Mouse (Mus musculus): ENCODE measurements around the gene Slc9a2.

The Slc9a2 gene

GRCm38 (mm10) chr1:40789666-40790233 is 109.4 kb downstream of the Slc9a2 start:
- peak; percentile 22 for DNase-seq

DNA sequence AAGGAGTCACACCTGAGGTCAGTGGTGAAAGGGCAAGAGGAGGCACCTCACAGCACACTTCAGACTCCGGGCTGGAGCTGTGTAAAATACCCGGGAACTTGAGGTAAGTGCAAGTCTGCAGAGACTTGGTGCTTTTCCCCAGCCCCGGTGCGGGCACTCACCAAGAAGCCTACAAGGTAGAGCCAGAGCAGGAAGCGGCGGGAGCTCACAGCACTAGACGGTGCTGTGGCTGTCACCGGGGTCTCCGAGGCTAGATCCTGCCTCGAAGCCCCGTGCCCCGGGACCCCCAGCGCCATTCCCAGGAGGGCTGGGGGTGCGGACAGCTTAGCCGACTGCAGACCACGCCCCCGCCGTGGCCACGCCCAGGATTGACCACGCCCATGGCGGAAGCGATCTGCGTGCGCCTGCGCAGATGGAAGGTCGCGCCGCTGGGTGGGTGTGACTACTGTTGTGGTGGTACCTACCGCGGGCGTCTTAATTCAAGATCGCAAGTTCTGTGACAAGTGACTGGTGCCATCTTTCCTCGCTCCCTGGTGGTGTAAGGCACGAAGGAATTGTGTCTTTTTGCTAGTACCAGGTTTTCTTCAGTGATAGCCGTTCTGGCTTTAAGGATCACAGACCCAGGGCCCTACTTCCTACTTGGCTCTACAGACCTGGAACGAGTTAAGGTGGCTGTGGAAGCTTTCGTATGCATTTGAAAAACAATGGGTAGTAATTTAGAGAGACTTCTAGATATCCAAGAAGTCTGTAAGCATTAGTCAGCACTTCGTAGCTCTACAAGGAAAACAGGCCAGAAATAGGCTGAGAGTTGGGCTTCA is 110.2 kb downstream of the Slc9a2 start, which contains the start of gene Mfsd9:
Gene Mfsd9 (minus strand): TSS at position 364 of the 818 bp plus-strand sequence.
- peak; percentile 90 for DNase-seq

GRCm38 (mm10) chr1:40795508-40795907 is 115.1 kb downstream of the Slc9a2 start:
- DNase-seq = no peak

GRCm38 (mm10) chr1:40797348-40797747 is 117.0 kb downstream of the Slc9a2 start:
- peak; percentile 77 for DNase-seq

GRCm38 (mm10) chr1:40799121-40799520 is 118.7 kb downstream of the Slc9a2 start:
- no peak for DNase-seq

GRCm38 (mm10) chr1:40800908-40801307 is 120.5 kb downstream of the Slc9a2 start:
- no peak for DNase-seq

GRCm38 (mm10) chr1:40802759-40803158 is 122.4 kb downstream of the Slc9a2 start:
- peak; percentile 51 for DNase-seq

- DNase-seq = no peak
These were observed 123.7 kb downstream of the Slc9a2 start for GRCm38 (mm10) chr1:40804118-40804517.

GRCm38 (mm10) chr1:40805351-40805750 is 125.0 kb downstream of the Slc9a2 start, which contains the start of gene Tmem182:
TSS of gene Tmem182 (plus strand) at chr1:40805601.
- no peak for DNase-seq

DNA sequence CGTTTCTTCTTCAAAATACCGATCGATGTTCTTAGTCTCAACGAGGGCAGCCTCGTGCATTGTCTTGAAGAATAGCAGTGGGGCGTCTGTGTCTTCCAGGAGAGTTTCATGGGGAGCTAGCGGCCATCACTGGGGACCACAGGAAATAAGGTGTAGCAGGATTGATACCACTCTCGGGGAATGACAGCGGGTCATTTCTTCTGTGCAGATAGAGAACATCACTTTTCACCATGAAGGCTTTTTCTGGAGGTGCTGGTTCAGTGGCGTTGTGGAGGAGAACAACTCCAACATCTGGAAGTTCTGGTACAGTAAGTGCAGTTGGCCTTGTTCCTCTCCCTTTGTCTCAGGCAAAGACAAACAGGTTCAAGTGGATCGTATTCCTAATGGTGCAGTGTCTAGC is 125.5 kb downstream of the Slc9a2 start:
- no peak for DNase-seq

DNA sequence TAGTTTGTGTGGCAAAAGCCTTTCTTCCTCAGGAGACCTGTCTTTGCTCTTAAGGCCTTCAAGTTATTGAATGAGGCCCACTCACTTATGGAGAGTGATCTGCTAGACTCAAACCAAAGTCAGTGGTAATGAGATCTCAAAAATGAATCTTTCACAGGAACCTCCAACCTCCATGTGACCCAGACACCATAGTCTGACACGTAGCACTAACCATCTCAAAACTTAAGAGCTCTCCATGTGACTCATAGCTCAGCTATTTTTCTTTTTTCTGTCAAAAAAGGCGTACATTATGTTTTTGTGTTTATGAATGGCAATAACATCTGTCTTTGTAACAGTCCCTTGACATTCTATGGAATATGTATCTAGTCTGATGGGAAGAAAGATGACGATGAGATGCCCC is 128.3 kb downstream of the Slc9a2 start:
- no peak for DNase-seq

DNA sequence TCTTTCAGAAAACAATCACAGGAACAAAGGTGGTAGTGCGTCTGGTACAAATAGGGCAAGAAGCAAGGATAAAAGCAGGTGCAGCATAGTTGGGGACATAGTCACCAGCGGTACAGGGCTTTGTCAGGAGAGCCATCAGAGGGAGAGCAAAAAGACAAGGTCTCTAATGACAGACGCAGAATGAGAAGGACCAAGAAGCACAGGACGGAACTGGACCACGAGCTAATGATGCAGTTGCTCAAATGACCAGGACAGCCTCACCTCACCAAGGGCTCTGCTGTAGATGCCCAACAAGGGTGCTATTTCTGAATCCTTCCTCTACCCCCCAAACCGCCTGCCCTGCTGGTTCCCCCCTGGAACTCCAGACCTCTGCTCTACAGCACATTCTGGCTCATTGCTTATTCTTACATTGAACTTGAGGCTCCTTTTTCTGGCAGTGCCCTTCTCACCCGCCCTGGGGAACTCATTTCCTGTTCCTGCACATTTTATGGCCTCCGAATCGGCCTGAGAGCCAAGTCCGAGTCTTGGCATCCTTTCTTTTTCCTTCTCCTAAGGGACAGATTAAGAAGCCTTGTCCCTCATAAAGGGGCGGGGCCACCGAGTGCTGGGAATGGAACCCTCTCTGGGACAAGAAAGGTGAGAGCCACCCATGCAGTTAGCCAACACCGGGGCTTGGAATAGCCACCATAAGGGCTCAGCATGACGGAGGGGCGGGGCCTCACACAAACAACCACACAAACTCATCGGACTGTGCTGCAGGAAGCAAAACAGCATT is 134.9 kb downstream of the Slc9a2 start:
- peak; percentile 4 for DNase-seq
